Mouse (Mus musculus) common myeloid progenitor, adult 5-6 weeks (primary cell): ENCODE measurements at regions not wholly inside any gene's neighbourhood (a gene's known extent, or its start where the extent isn't known, plus 50 kb on each side); places are given as distances from the start of the nearest gene placed in this dataset.

Experiments used
- ATAC-seq: replicated peaks from 2 replicates; pipeline ENCODE4 v1.8.0; 2016; ENCODE audit warnings: low read depth, mild to moderate bottlenecking, moderate TSS enrichment, inconsistent platforms; ENCODE audit not compliant: poor library complexity, severe bottlenecking

- ATAC-seq = no peak
Measured at GRCm38 (mm10) chr9:68409786-68410185, 243.8 kb upstream of the Rora start.

DNA sequence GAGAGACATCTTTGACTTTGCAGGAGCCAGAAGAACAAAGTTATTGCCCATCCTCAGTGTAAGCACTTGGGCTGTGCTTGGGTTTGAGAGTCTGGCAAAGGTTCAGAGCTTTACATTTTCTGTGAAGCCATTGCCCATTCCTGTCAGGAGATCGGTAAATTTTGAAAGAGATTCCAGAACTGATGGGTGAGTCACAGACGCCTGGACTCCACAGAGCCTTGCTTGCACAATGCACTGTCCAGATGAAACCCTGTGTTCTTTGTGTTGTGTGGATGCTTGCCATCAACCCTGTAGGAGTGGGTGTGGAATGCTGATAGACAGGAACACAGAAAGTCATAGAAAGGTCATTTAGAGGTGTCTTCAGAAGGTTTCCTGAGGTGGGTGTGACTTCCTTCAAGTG lies 227.3 kb upstream of the Rora start:
- ATAC-seq = no peak

- no peak for ATAC-seq
Measured at GRCm38 (mm10) chr9:68462755-68463154, 190.8 kb upstream of the Rora start.

- ATAC-seq = no peak
Measured at GRCm38 (mm10) chr9:68463637-68464304, 189.8 kb upstream of the Rora start.

DNA sequence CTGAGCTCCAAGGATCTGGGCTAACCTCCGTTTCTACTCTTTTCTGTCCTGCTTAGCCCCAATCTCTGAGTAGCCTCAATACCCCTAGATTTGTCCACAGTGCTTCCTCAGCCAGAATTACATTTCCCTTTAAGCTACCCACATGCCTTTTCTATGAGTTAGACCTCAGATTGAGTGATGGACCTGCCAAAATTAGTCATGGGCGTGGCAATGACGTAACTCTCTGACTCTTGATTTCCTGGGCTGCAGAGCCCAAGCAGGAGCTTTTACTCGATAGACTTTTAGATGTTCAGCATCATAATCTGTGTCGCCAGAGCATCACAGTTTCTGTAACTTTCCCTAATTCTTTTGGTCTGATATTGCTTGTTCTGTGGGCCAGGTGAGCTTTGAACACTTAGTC lies 186.9 kb upstream of the Rora start:
- ATAC-seq = no peak

DNA sequence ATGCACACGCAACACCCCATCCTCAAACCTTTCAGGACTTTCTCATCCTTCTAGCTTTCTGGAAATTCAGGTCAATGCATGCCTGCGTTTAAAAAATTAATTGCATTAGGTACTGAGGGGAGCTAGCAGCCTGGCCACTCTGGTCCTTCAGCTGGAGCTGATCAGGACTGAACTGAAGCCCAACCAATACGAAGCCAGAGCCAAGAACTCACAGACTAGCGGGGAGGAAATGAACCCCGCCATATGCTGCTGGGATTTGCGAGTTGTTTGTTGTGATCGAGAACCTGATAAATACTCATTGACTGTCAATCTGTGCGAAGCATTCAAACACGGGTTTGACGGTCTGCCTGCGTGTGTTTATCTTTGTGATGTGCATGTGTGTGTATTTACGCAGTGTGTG lies 177.2 kb upstream of the Rora start:
- ATAC-seq = no peak

- ATAC-seq = no peak
Measured at GRCm38 (mm10) chr9:68477466-68477865, 176.1 kb upstream of the Rora start.

GRCm38 (mm10) chr9:68486646-68487045 lies 166.9 kb upstream of the Rora start:
- ATAC-seq = no peak

DNA sequence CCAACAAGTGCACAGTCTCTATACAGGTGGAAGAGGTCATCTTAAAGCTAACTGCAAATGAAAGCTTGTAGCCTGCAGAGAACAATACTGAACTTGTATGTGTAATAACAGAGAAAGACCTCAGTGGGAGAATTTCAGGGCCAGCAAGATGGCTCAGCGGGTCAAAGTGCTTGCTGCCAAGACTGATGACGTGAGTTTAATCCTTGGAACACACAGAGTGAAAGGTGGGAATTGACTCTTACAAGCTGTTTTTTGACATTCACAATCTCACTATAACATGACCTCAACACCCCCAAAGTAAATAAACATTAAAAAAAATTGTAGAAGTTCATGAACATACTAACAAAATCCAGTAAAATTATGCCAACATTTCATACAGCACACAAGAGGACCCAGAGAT lies 162.4 kb upstream of the Rora start:
- ATAC-seq = no peak

DNA sequence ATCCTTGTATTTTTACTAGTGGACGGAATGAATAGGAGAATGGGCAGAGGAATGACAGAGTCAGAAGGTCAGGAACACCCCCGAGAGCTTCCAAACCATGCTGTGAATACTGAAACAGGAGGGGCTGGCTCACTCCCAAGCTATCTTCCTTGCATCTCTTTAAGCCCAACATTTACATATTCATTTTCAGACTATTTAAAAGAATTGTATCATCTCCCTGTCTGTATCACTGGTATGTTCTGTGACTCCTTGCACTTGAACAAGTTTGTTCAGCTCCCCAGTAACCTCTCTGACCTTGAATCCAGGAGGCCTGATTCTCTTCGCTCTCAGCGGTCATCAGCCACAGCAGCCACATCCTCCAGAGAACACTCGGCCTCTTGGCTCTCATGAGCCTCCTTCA lies 132.4 kb upstream of the Rora start:
- no peak for ATAC-seq

DNA sequence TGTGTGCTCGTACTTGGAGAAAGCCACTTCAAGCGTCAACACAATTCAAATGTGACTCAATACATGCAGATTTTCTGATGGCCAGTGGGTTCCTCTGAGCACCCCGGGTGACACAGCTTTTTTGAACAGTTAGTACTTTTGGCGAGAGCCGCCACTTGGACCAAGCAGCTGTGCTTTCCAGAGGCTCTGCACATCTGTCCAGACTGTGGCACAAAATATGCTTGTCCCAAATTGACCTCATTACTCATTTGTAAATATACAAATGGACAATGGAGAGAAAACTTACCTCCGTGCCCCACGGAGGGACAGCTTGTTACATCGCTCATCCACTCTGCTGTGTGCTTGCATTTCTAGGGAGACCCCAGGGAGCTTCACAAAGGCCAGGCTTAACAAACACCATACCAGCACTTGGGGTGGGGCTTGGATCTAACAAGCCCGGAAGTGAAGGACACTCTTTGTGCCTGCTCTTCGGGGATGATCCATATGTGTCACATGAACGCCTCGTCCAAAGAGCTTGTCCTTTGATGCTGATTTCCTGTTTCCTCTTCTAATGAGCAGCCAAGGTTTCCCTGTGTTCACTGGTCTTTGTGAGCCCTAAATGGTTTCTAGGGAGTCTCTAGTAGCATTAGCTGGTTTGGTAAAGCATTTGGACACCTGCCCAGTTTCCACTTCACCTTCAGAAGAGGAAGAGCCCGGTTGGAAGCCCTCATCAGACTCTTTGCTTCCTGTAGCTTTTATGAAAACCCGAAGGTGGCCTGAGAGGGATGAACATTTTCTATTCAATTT lies 91.6 kb upstream of the Rora start:
- ATAC-seq = no peak

GRCm38 (mm10) chr9:68563206-68563605 lies 90.4 kb upstream of the Rora start:
- ATAC-seq = no peak

- ATAC-seq = no peak
Measured at GRCm38 (mm10) chr9:68585751-68586150, 67.8 kb upstream of the Rora start.

DNA sequence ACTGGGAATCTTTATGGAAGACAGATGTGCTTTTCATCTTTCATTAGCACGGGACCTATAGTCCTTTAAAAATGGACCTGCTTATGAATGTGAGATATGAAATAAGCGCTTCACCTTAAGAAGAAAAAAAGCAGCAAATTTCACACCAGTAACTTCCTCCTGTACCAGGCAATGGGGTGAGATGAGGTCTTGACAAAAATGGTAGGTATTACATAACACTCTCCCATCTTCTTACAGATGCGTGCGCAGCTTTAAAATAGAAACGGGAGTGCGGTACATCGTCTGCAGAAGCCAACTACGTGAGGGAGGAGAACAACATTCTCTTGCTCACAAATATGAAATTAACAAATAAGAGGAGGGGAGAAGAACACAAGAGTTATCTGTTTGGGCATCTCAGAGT lies 62.6 kb upstream of the Rora start:
- no peak for ATAC-seq

DNA sequence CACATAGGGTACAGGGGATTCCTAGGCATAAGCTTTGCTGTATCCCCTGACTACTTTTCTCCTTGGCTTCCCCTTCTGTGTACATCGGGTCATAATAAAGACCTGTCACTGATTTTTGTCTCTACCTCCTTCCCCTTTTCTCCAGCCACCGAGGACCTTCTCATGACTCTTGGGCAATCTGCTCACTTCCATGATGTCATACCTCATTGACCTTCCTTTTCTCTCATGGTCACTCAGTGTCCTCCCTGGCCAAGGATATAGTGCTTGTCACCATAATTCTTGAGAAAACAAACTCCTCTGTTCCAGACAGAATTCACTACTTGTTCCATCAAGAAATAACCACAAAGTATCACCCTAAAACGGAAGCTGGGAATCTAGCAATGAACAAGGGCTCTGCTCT lies 60.6 kb upstream of the Rora start:
- no peak for ATAC-seq

DNA sequence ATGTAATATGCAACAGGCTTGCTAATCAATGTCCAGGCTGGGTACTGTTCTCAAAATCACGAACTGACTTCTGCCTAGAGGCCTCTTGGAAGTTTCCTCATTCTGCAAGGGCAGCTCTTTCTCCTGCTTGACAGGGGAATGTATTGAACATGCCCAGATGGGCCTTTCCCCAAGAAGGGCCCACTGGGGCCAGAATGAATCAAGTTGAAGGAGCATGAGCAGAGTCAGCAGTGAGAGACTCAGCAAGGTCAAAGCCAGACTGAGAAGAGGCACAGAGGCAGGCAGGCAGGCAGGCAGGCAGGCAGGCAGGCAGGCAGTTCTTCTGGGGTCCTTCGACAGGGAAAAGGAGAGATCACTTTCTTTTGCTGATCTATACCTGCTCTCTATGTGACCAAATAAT lies 59.0 kb upstream of the Rora start:
- ATAC-seq = no peak
